Mouse (Mus musculus) kidney, postnatal 0 days (tissue): ENCODE measurements around the gene Lrch1. TPM values are rescaled to one million over a fixed set of nuclear protein-coding genes. Genes with fewer than 3 reads are reported as not detected.
A peak's percentile ranks its signal among the peaks of the same experiment; 100 is the strongest.

Experiments used
- ATAC-seq: fragments of 200-750 bp; cut with Nextera tagmentation; replicated peaks from 2 replicates; pipeline ENCODE4 v1.8.0; 2017; ENCODE audit warnings: low read depth, moderate number of reproducible peaks, moderate TSS enrichment, moderate library complexity; ENCODE audit not compliant: low FRiP score
- DNase-seq: peaks from one replicate; pipeline ENCODE4 v3.0.0-alpha.2; 2016; ENCODE audit warnings: low spot score
- H3K27ac ChIP-seq: fragments of 300-500 bp; sonication (generic); 2 replicates; pipeline ENCODE4 v1.5.1; 2014; ENCODE audit warnings: mild to moderate bottlenecking
- H3K27me3 ChIP-seq: fragments of 300-500 bp; sonication (generic); 2 replicates; pipeline ENCODE4 v1.6.1; 2014; ENCODE audit warnings: low read length, mixed read lengths; ENCODE audit not compliant: insufficient read depth
- H3K36me3 ChIP-seq: fragments of 300-500 bp; sonication (generic); 2 replicates; pipeline ENCODE4 v1.6.1; 2014; ENCODE audit warnings: low read length, mixed read lengths; ENCODE audit not compliant: insufficient read depth
- H3K4me1 ChIP-seq: fragments of 300-500 bp; sonication (generic); replicated peaks from 2 replicates; pipeline ENCODE4 v1.6.1; 2014; ENCODE audit warnings: antibody characterized with exemption, low read length, mixed read lengths; ENCODE audit not compliant: insufficient read depth
- H3K4me2 ChIP-seq: fragments of 300-500 bp; sonication (generic); 2 replicates; pipeline ENCODE4 v1.6.1; 2014; ENCODE audit warnings: mild to moderate bottlenecking, low read length, moderate library complexity, mixed read lengths
- H3K4me3 ChIP-seq: fragments of 300-500 bp; sonication (generic); replicated peaks from 2 replicates; pipeline ENCODE4 v1.5.1; 2014; ENCODE audit warnings: low read depth, low read length
- H3K9ac ChIP-seq: fragments of 300-500 bp; sonication (generic); 2 replicates; pipeline ENCODE4 v1.6.1; 2014; ENCODE audit warnings: low read depth, low read length
- H3K9me3 ChIP-seq: fragments of 300-500 bp; sonication (generic); replicated peaks from 2 replicates; pipeline ENCODE4 v1.6.1; 2016; ENCODE audit warnings: low read length, inconsistent platforms, mixed read lengths
- CTCF ChIP-seq: IDR thresholded peaks from 2 replicates; pipeline ENCODE4 v1.5.1; 2016; ENCODE audit warnings: antibody characterized with exemption, low read depth, mild to moderate bottlenecking, moderate library complexity
- WGBS: fragments of 180-500 bp; shearing (Covaris S2); extraction: QIAGEN DNeasy Blood & Tissue Kit; methylation state at CpG from one replicate; pipeline ENCODE4 v1.1.7; 2014; 5-methylcytosine and 5-hydroxymethylcytosine counted together
- polyA plus RNA-seq: library from polyadenylated mRNA; unstranded; fragments of >200 nt; fragmentation: Nextera tagmentation; extraction: Ambion mirVana; gene quantifications from 2 replicates; pipeline ENCODE4 v1.2.1, GENCODE M21; 2015

Lrch1 gene
- polyA plus RNA-seq, 1 experiment from 2014 or later: 16.3 TPM

DNA sequence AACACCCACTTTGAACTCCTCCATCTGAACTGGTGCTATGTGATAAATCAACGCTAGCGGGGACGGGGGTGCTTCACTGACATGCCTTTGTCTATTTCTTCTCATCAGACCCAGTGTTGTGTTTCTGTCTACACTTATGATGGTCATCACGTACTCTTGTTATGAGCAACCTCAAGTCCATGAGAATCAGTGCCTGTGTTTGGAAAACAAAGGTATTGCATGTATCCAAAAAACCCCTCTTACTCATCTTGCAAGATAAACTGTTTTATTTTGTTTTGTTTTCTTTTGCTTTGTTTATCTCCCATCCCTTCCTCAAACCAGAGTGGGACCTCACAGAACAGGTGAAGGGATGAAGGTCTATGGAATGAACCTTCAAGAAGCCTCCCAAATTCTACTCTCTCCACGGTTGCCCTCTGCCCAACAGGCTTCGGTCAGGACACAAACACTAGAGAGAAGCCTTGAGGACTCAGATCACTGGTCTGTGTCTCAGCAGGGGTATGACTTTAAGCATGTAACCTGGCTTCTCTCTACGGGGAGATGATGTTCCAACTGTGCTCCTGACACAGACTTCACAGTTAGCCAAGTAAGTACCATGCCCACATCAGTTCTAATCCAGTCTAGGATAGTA, 3.4 kb downstream of the Lrch1 start:
- Histone ChIP-seq H3K36me3 (no peaks in the 10 kb centered on the region), H3K9me3 (no peaks in the 10 kb centered on the region), H3K4me3 (no peak overlapping the region), H3K27ac (no peak overlapping the region), H3K27me3 (no peaks in the 10 kb centered on the region), H3K4me2 (peak overlapping the region; percentile 74; the same call in 1 of the 2 replicates), H3K4me1 (peaks cover 13% of the 10 kb centered on the region), H3K9ac (no peak overlapping the region)
- DNase-seq: no peak
- no peak for ATAC-seq
- WGBS: 83% methylated on average over 7 of the region's 7 CpGs
- no peak for TF ChIP-seq CTCF

DNA sequence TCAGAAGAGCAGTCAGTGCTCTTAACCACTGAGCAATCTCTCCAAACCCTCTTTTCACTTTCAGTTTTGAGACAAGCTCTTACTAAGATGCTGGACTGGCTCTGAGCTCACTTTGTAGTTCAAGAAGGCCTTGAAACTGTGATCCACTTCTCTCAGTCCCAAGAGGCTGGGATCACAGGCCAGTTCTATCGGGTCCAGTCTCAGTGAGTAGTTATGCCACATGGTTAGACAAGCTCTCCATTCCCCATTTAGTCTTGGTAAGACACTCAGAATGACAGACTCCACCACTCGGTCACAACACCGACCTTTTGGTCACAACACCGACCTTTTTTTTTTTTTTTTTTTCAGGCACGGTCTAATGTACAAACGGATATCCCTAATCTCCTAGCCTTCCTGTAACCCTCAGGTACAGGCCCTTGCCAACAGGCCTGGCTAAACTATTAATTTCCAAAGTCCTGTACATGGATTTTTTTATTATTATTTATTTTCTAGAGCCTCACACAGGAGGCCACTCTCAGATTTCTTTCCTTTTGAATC, 4.0 kb downstream of the Lrch1 start:
- Histone ChIP-seq H3K36me3 (no peaks in the 10 kb centered on the region), H3K9me3 (no peaks in the 10 kb centered on the region), H3K27me3 (no peaks in the 10 kb centered on the region), H3K4me1 (peaks cover 13% of the 10 kb centered on the region), H3K9ac (no peak overlapping the region), H3K4me2 (no peak overlapping the region), H3K27ac (no peak overlapping the region), H3K4me3 (no peak overlapping the region)
- no peak for ATAC-seq
- DNase-seq: no peak
- WGBS: 73% methylated on average over 6 of the region's 6 CpGs
- no peak for TF ChIP-seq CTCF

DNA sequence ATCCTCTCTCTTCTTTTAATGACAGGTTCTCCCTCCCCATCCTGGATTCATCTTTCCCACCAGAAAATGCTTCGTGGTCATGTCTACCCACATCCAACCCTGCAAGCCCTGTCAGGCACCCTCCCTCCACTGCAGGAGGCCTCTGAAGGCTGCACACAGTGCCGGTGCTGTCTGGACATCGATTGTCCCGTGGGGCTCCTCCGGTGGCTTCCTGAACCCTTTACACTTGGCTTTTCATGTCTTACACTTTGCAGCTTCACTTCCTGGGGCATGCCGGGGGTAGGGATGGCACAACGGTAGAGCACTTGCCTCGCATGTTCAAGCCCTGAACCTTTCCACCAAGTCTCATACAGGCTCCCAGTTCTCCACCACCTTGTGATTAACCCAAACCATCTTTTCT, 4.7 kb downstream of the Lrch1 start:
- H3K27me3 ChIP-seq: no peaks in the 10 kb centered on the region
- H3K36me3 ChIP-seq: no peaks in the 10 kb centered on the region
- H3K4me1 ChIP-seq: peaks cover 13% of the 10 kb centered on the region
- no peak for TF ChIP-seq CTCF
- H3K9ac ChIP-seq: no peak overlapping the region
- H3K27ac ChIP-seq: no peak overlapping the region
- DNase-seq: no peak
- H3K9me3 ChIP-seq: no peaks in the 10 kb centered on the region
- WGBS: 61% methylated on average over 8 of the region's 8 CpGs
- peak overlapping the region; percentile 5; the same call in 1 of the 2 replicates for H3K4me2 ChIP-seq
- H3K4me3 ChIP-seq: no peak overlapping the region
- no peak for ATAC-seq

DNA sequence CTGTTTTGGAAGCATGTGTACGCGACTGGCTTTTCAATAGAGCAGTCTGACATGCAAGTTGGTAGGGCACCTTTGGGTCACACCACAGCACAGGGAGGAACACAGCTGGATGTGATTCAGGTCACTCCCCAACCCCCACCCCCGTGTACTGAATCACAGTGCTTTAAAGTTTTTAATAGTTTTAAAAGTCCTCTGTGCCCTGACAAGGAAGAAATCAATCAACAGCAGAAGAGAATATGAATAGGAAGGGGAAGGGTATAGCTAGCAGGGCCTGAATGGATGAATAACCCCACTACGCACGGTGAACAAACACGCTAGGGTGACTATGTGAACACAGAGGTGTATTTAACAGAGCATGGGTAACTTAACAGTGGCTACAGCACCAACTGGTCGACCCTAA, 6.1 kb downstream of the Lrch1 start:
- peaks cover 13% of the 10 kb centered on the region for H3K4me1 ChIP-seq
- H3K27ac ChIP-seq: no peak overlapping the region
- WGBS: 57% methylated on average over 7 of the region's 7 CpGs
- no peaks in the 10 kb centered on the region for H3K27me3 ChIP-seq
- DNase-seq (no peak), ATAC-seq (no peak)
- H3K36me3 ChIP-seq: no peaks in the 10 kb centered on the region
- no peak overlapping the region for H3K4me3 ChIP-seq
- no peaks in the 10 kb centered on the region for H3K9me3 ChIP-seq
- H3K9ac ChIP-seq: no peak overlapping the region
- no peak overlapping the region for H3K4me2 ChIP-seq
- no peak for TF ChIP-seq CTCF

GRCm38 (mm10) chr14:74940741-74941140, 6.9 kb downstream of the Lrch1 start:
- no peak overlapping the region for H3K27ac ChIP-seq
- no peaks in the 10 kb centered on the region for H3K27me3 ChIP-seq
- H3K9ac ChIP-seq: no peak overlapping the region
- H3K36me3 ChIP-seq: no peaks in the 10 kb centered on the region
- no peak overlapping the region for H3K4me2 ChIP-seq
- no peak overlapping the region for H3K4me3 ChIP-seq
- TF ChIP-seq CTCF: no peak
- ATAC-seq: no peak
- peaks cover 13% of the 10 kb centered on the region for H3K4me1 ChIP-seq
- DNase-seq: no peak
- WGBS: 87% methylated on average over 4 of the region's 4 CpGs
- no peaks in the 10 kb centered on the region for H3K9me3 ChIP-seq

DNA sequence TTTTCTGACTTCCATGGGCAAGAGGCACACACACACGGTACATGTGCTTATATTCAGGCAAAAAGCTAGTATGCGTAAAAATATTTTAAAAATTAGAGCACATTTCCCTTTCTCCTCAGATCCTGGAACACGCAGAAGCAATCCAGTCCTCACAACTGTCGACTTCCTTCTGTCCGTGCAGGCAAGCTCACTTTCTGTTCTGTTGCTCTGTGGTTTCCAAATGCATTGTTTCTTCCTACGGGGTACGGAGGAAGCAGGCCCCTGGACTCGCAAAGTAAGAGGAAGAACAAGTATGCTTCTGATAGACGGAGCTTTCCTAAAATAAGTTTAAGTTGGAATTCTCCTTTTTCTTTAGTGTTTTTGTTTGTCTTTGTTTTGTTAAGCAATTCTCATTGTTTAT, 8.3 kb downstream of the Lrch1 start:
- 71% methylated on average over 9 of the region's 9 CpGs for WGBS
- DNase-seq (no peak), ATAC-seq (no peak)
- no peak for TF ChIP-seq CTCF
- H3K27ac ChIP-seq: no peak overlapping the region
- H3K4me1 ChIP-seq: peaks cover under 1% of the 10 kb centered on the region; the same call in 1 of the 2 replicates
- H3K9me3 ChIP-seq: no peaks in the 10 kb centered on the region
- H3K4me3 ChIP-seq: no peak overlapping the region
- H3K9ac ChIP-seq: no peak overlapping the region
- H3K4me2 ChIP-seq: no peak overlapping the region
- H3K27me3 ChIP-seq: no peaks in the 10 kb centered on the region
- H3K36me3 ChIP-seq: no peaks in the 10 kb centered on the region
